8 mouse cellular contexts compared by ENCODE assay signal in genomic region chr2:35215363-35215762, GRCm38 (mm10). TPM values are rescaled to one million over a fixed set of nuclear protein-coding genes. Genes with fewer than 3 reads are reported as not detected.
DNase-seq lines count a peak whose midpoint lies in the region; ATAC-seq lines count a peak whose summit lies in the region.

No protein-coding gene starts in this region.

- no peak overlapping the region for H3K9ac ChIP-seq in hindbrain, embryonic 15.5 days
- peak overlapping the region; percentile 21; the same call in 1 of the 2 replicates for H3K9ac ChIP-seq in midbrain, embryonic 11.5 days (ENCODE audit: low read length)

- WGBS in heart, embryonic 10.5 days: 81% methylated on average over 14 of the region's 14 CpGs
- 31% methylated on average over 14 of the region's 14 CpGs for WGBS in hindbrain, embryonic 15.5 days
- 37% methylated on average over 14 of the region's 14 CpGs for WGBS in midbrain, embryonic 11.5 days

- no peaks in the 10 kb centered on the region for H3K9me3 ChIP-seq in heart, embryonic 10.5 days
- no peaks in the 10 kb centered on the region for H3K9me3 ChIP-seq in hindbrain, embryonic 15.5 days
- H3K9me3 ChIP-seq in midbrain, embryonic 11.5 days (ENCODE audit: control insufficient read depth, low read length): peaks cover 2% of the 10 kb centered on the region; the same call in 1 of the 2 replicates

- no peaks in the 10 kb centered on the region for H3K36me3 ChIP-seq in heart, embryonic 10.5 days
- H3K36me3 ChIP-seq in hindbrain, embryonic 15.5 days: no peaks in the 10 kb centered on the region
- H3K36me3 ChIP-seq in midbrain, embryonic 11.5 days (ENCODE audit: control insufficient read depth, insufficient read depth, low read length): no peaks in the 10 kb centered on the region

- DNase-seq in heart, embryonic 10.5 days (ENCODE audit: low spot score): peak; percentile 72
- DNase-seq in heart, postnatal 4 days: no peak
- peak; percentile 18 for DNase-seq in embryo, embryonic 9.5 days (ENCODE audit: extremely low spot score)
- peak; percentile 91 for DNase-seq in midbrain, embryonic 11.5 days (ENCODE audit: low spot score, missing footprints)
- DNase-seq in adrenal gland, adult (ENCODE audit: inconsistent age in 2 of 2, low spot score in 1 of 2): no peak
- no peak for DNase-seq in left cerebral cortex, adult 18-20 months (ENCODE audit: low spot score in 2 of 2)
- no peak for DNase-seq in frontal cortex, postnatal 10 days (ENCODE audit: low spot score in 2 of 2)

- peaks cover 3% of the 10 kb centered on the region; the same call in 1 of the 2 replicates for H3K4me1 ChIP-seq in heart, embryonic 10.5 days
- H3K4me1 ChIP-seq in hindbrain, embryonic 15.5 days (replicated peaks): peaks cover 10% of the 10 kb centered on the region; the same call in 1 of the 2 replicates
- peaks cover 3% of the 10 kb centered on the region; the same call in 1 of the 2 replicates for H3K4me1 ChIP-seq in midbrain, embryonic 11.5 days (ENCODE audit: control insufficient read depth, insufficient read depth, low read length)

- H3K27ac ChIP-seq in heart, embryonic 10.5 days: peak overlapping the region; percentile 30; the same call in 1 of the 2 replicates
- H3K27ac ChIP-seq in hindbrain, embryonic 15.5 days (replicated peaks): no peak overlapping the region
- peak overlapping the region; percentile 60; the same call in 1 of the 2 replicates for H3K27ac ChIP-seq in midbrain, embryonic 11.5 days (ENCODE audit: low read depth, low read length)

- no peak for ATAC-seq in hindbrain, embryonic 15.5 days (ENCODE audit: low FRiP score, low read depth)
- ATAC-seq in midbrain, embryonic 11.5 days (ENCODE audit: low FRiP score): 0 out of 2 replicates have a peak, but pooled peaks have one; percentile 30

- 0 out of 2 replicates have a peak, but pooled peaks cover 8% of the 10 kb centered on the region for H3K27me3 ChIP-seq in heart, embryonic 10.5 days (ENCODE audit: insufficient read depth, poor library complexity, severe bottlenecking)
- H3K27me3 ChIP-seq in hindbrain, embryonic 15.5 days: no peaks in the 10 kb centered on the region
- H3K27me3 ChIP-seq in midbrain, embryonic 11.5 days (ENCODE audit: control insufficient read depth, insufficient read depth, low read length): no peaks in the 10 kb centered on the region

- no peak overlapping the region for H3K4me3 ChIP-seq in heart, embryonic 10.5 days
- H3K4me3 ChIP-seq in hindbrain, embryonic 15.5 days: no peak overlapping the region
- H3K4me3 ChIP-seq in midbrain, embryonic 11.5 days (ENCODE audit: low read depth, low read length): no peak overlapping the region

- H3K4me2 ChIP-seq in hindbrain, embryonic 15.5 days: peak overlapping the region; percentile 45; the same call in 1 of the 2 replicates
- H3K4me2 ChIP-seq in midbrain, embryonic 11.5 days: peak overlapping the region; percentile 23

RNA-seq across cellular contexts. Expression of gene Rab14, which starts 14.4 kb away (rescaled TPM):
- polyA plus RNA-seq in heart, embryonic 10.5 days (2016; fragmentation: Nextera tagmentation; extraction: Ambion mirVana): 220 and 234 TPM in 2 replicates
- 100 to 1,000 TPM; 154 to 165 TPM for total RNA-seq in heart, postnatal 4 days (2021)
- polyA plus RNA-seq in hindbrain, embryonic 15.5 days (2015; fragmentation: Nextera tagmentation; extraction: Ambion mirVana): 407 and 436 TPM in 2 replicates
- 283 and 293 TPM in 2 replicates for polyA plus RNA-seq in midbrain, embryonic 11.5 days (2014; fragmentation: Nextera tagmentation; extraction: Ambion mirVana)
- total RNA-seq in left cerebral cortex, adult 18-20 months (2021): 100 to 1,000 TPM; 235 to 239 TPM

RNA-seq across cellular contexts. Expression of gene Gsn, which starts 40.8 kb away (rescaled TPM):
- 52.5 and 84.3 TPM in 2 replicates for polyA plus RNA-seq in heart, embryonic 10.5 days (2016; fragmentation: Nextera tagmentation; extraction: Ambion mirVana)
- 100 to 1,000 TPM; 164 to 171 TPM for total RNA-seq in heart, postnatal 4 days (2021)
- 24.4 and 27.4 TPM in 2 replicates for polyA plus RNA-seq in hindbrain, embryonic 15.5 days (2015; fragmentation: Nextera tagmentation; extraction: Ambion mirVana)
- 27.9 and 29.9 TPM in 2 replicates for polyA plus RNA-seq in midbrain, embryonic 11.5 days (2014; fragmentation: Nextera tagmentation; extraction: Ambion mirVana)
- total RNA-seq in left cerebral cortex, adult 18-20 months (2021): 10 to 100 TPM; 31.3 to 39.8 TPM

Comparison
In these comparisons a context has a peak if more than half of its experiments do, and no peak if none do; other contexts are left out.
1. DNase-seq: peak in heart, embryonic 10.5 days (single experiment), embryo, embryonic 9.5 days (single experiment) and midbrain, embryonic 11.5 days (single experiment); none in heart, postnatal 4 days (single experiment), adrenal gland, adult (0 of 2), left cerebral cortex, adult 18-20 months (0 of 2) and frontal cortex, postnatal 10 days (0 of 2).